Mouse (Mus musculus) megakaryocyte-erythroid progenitor cell, adult 5-6 weeks (primary cell): ENCODE measurements around the gene 1700029I15Rik. TPM values are rescaled to one million over a fixed set of nuclear protein-coding genes. Genes with fewer than 3 reads are reported as not detected.

ENCODE experiments used
- ATAC-seq: replicated peaks from 2 replicates; pipeline ENCODE4 v1.8.0; 2016; ENCODE audit warnings: mild to moderate bottlenecking, inconsistent platforms; ENCODE audit not compliant: severe bottlenecking, poor library complexity, low FRiP score, low TSS enrichment
- total RNA-seq, 2 experiments: library from RNA; stranded (forward) in 1 of 2; stranded (reverse) in 1 of 2; fragments of 200-1000, 215-1000 nt in 1 of 2; fragments of >200 nt in 1 of 2; fragmentation: Nextera tagmentation in 1 of 2; gene quantifications; 2 replicates each; pipeline ENCODE4 v1.2.3; 2014 to 2017

The 1700029I15Rik gene
- total RNA-seq, 2 experiments from 2014 or later, result 1.1 to 1.2 TPM

GRCm38 (mm10) chr2:92372767-92373436 is 9.4 kb upstream of the 1700029I15Rik start:
- no peak for ATAC-seq

GRCm38 (mm10) chr2:92373437-92373813 is 8.9 kb upstream of the 1700029I15Rik start:
- no peak for ATAC-seq

GRCm38 (mm10) chr2:92374514-92374913 is 7.8 kb upstream of the 1700029I15Rik start, which contains the start of the genes Pex16 and Large2:
TSS of gene Pex16 (plus strand) at chr2:92374676.
TSS of gene Large2 (minus strand) at chr2:92374869.
- peak; percentile 67 for ATAC-seq

- peak; percentile 92 for ATAC-seq
These were observed 7.2 kb upstream of the 1700029I15Rik start for GRCm38 (mm10) chr2:92375099-92375623.

GRCm38 (mm10) chr2:92375788-92376187 is 6.5 kb upstream of the 1700029I15Rik start:
- ATAC-seq, result no peak

- 0 out of 2 replicates have a peak, but pooled peaks have one; percentile 8 for ATAC-seq
These were observed 6.0 kb upstream of the 1700029I15Rik start for GRCm38 (mm10) chr2:92376300-92376699.

GRCm38 (mm10) chr2:92377320-92377719 is 5.0 kb upstream of the 1700029I15Rik start:
- no peak for ATAC-seq

- no peak for ATAC-seq
These were observed 2.4 kb upstream of the 1700029I15Rik start for GRCm38 (mm10) chr2:92379783-92380494.

GRCm38 (mm10) chr2:92380495-92381050 is 1.8 kb upstream of the 1700029I15Rik start:
- ATAC-seq, result 0 out of 2 replicates have a peak, but pooled peaks have one; percentile 15

- no peak for ATAC-seq
These were observed 1.2 kb upstream of the 1700029I15Rik start for GRCm38 (mm10) chr2:92381161-92381560.

GRCm38 (mm10) chr2:92382759-92383158 is 421 bp downstream of the 1700029I15Rik start:
- no peak for ATAC-seq

GRCm38 (mm10) chr2:92384101-92384500 is 1.8 kb downstream of the 1700029I15Rik start:
- no peak for ATAC-seq

GRCm38 (mm10) chr2:92385113-92386051 is 3.0 kb downstream of the 1700029I15Rik start:
- 0 out of 2 replicates have a peak, but pooled peaks have one; percentile 14 for ATAC-seq

GRCm38 (mm10) chr2:92386821-92387570 is 4.7 kb downstream of the 1700029I15Rik start:
- ATAC-seq, result no peak

GRCm38 (mm10) chr2:92387646-92388045 is 5.3 kb downstream of the 1700029I15Rik start:
- ATAC-seq, result no peak

GRCm38 (mm10) chr2:92388081-92388517 is 5.8 kb downstream of the 1700029I15Rik start:
- ATAC-seq, result no peak

GRCm38 (mm10) chr2:92388891-92389641 is 6.7 kb downstream of the 1700029I15Rik start:
- no peak for ATAC-seq

GRCm38 (mm10) chr2:92389645-92390044 is 7.3 kb downstream of the 1700029I15Rik start:
- no peak for ATAC-seq
